Mouse (Mus musculus): ENCODE measurements at regions not wholly inside any gene's neighbourhood (a gene's known extent, or its start where the extent isn't known, plus 50 kb on each side); places are given as distances from the start of the nearest gene placed in this dataset.

DNA sequence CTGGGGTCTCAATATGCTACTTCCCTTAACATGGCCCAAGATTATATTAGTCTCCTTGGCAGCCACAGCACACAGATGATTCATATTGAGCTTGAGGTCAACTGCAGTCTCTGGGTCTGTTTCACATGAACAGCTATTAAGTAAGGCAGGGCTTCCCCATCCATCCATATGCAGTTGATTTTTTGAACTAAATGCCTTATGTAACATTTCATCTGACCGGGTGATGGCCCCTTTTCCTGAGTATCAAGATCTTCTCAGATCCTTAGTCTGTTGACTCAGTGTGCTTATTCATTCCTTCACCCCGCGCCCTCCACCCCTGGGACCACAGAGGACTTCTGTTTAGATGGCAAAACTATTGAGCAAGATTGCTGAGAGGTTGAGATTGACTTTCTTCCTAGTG lies 202.7 kb downstream of the Cyp26b1 start:
- no peak for DNase-seq (ENCODE audit: low read depth, low spot score)

DNA sequence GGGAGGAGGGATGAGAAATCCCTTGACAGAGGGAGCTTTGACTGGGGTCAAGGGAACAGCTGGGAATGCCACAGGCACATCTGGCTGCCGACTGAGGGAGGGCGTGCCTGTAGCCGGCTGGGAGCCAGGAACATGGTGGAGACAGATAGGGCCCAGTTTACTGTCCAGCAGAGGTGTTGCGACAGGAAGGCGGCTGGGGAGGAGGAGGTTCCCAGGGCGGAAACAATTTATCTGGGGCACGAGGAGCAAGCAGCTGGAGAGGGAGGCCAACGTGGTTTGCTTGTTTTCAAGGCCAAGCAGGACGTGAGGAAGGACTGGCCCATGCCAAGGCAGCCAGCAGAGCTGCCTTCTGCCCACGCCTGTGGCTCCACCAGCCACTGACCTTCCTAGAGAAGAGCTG lies 208.0 kb downstream of the Cyp26b1 start:
- DNase-seq (ENCODE audit: low read depth, low spot score) = no peak

DNA sequence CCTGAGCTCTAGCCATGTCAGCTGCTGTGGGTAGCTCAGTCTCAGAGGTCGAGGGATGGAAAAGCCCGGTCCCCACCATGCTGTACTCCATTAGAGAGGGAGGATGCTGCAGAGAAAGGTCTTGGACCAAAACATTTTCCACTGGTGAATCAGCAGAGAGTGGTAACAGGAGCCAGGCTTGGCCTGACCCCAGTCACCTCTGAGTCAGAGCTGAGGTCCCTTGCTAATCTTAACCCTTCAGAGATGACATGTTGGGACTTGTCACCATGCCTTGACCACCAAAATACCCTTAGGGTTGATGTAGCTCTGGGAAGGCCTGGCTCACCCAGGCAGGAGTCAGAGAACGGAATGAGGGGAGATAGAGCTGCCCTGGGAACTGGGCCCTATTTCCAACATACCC lies 210.0 kb downstream of the Cyp26b1 start:
- no peak for DNase-seq (ENCODE audit: low read depth, low spot score)

DNA sequence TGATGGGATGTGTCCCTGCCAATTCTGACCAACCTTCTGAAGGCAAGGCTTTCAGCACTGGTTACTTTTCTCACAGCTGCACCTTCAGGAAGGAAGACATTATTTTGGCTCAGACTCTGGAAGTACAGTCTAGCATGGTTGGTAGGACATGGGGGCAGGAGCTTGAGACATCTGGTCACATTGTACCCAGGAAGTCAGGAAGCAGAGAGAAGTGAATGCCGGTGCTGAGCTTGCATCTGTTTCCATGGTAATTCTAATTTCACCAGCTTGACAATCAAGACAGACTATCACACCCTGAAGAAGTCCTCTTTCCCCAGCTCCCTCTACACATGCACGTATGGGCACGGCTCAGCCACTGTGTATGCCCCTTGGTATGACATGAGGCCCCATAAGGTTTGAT lies 210.6 kb downstream of the Cyp26b1 start:
- no peak for DNase-seq (ENCODE audit: low read depth, low spot score)

DNA sequence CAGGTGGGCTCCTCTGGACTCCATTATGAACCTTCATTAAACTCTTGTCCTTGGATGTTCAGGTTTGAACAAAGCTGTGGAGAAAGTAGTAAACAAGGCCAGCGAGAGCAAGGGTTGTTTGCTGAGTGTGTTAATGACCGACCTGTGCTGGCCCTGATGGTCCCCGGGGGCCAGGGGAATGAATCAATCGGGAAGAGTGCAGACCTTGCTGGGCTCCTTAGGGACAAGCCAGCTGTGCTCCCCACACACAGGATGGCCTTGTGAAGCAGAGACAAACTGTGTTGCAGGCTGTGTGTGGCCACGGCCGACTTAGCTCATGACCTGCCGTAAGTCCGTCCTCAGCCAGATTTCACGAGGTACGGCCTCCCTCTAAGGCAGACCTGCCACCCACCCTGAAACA lies 212.1 kb downstream of the Cyp26b1 start:
- no peak for DNase-seq (ENCODE audit: low read depth, low spot score)

DNA sequence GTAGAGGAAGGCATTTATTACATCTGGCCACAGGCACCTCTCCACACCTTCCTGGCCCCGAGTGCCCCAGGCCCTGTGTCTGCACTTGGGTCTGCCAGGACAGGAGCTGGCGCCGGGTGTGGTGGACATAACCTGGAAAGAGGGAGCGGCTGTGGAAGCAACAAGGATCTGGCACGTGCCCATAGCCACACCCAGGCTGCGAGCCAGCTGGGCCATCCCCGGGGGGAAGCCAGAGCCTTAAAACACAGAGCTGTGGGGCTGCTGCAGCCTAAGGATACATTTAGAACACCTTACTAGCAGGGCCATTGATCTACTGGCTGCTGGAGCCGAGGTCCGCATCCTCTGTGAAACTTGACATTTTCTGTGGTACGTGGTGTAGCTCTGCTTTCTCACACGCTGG lies 217.0 kb downstream of the Cyp26b1 start:
- no peak for DNase-seq (ENCODE audit: low read depth, low spot score)

DNA sequence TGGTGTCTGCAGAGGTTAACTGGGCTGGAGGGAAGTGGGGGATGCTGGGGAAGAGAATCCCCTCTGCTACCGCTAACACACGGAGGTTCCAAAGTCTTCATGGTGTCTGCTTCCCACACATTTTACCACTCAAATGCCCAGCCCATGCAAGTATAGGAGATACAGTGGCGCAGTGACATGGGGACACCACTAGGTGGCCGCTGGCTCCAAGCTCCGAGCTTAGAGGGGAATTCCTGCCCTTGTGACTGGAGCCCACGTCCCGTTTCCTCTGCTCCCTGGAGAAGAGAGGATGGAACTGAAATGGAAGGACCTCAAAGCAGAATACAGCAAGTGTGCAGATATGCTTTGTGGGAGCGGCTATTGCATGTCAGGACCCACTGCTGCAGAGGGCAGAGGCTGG lies 218.2 kb downstream of the Cyp26b1 start:
- no peak for DNase-seq (ENCODE audit: low read depth, low spot score)

DNA sequence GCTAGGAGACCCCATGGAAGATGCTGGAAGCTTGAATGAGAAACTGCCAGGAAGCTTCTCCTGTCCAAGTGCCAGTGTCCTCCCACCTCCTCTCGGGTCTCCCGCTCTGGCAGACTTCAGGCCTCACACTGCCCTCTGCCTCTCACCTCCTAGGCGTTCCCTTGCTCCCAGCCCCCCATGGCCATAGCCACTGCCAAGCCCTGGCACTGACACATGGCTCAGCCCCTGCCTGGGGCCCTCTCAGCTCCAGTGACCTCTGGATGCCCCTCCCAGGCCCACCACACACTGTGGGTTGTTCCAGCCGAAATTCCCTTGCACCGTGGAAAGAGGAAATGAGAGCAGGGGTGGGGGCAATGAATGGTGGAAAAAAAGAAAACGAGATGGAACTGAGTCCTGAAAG lies 227.3 kb downstream of the Cyp26b1 start:
- no peak for DNase-seq (ENCODE audit: low read depth, low spot score)

DNA sequence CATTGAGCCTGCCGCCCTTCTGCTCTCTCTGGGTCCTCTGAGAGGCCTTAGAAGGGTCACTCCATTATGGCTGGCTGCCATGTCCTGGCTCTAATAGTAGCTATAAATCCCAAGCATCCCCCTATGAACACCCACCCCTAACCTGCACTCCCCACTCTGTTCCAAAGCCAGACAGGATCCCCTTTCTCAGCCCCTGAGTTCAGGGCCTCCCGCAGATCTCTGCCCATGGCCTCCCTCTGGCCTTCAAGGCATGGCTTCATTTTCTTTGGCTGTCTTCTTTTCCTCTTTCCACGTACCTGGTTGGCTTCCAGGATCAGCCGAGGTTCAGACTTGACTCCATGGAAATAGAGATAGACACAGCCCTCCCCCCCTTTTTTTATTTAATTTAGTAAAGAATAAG lies 227.8 kb downstream of the Cyp26b1 start:
- no peak for DNase-seq (ENCODE audit: low read depth, low spot score)

DNA sequence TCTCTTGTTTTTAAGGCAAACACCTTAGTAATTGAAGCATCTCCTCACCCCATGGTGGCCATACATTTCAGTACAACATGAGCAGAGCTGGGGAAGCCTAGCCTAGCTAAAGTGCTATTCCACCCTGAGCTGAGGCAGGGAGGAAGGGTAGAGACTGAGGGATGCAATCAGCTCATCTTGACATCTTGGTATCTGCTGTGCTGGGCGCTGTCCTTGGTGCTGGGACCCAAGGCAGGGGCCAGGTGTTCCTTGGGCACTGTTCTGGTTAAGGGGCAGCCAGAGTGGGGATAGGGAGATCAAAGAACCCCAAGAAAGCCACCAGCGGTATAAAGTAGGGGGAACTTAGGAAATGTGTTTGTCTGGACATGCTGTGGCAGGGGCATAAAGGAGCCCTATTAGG lies 228.7 kb downstream of the Cyp26b1 start:
- no peak for DNase-seq (ENCODE audit: low read depth, low spot score)

DNA sequence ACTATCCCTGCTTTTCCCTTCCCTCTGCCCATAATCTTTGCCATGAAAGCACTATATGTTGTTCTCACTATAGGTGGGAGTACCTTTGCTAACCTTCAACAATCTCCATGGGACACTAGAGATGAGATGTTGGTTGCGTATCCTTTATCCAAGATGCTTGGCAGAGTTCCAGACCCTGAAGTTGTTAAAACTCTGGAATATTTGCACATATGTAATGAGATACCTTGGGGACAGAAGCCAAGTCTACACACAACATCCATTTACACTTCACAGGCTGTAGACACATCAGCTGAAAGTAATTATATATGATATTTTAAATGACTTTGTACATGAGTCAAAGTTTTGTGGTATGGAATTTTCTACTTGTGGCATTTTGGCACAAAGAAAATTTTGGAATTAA lies 231.4 kb downstream of the Cyp26b1 start:
- no peak for DNase-seq (ENCODE audit: low read depth, low spot score)

DNA sequence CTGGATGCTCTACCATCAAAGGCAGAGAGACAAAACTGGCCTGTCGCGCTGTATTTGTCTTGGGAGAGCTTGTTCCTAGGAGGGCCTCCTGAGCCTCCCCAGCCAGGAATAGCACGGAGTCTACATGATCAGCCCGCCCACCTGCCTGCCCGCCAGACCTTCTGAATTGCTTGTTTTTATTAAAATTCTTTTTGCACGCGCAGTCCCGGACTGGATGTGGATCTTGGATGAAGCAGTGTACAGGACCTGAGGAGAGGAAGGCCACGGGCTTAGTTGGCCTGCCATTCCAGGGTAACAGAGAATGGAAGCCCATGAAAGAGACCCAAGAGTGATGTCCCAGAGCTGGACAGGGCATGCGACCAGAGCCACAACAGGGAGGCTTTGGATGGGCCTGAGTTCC lies 235.8 kb downstream of the Cyp26b1 start:
- no peak for DNase-seq (ENCODE audit: low read depth, low spot score)

DNA sequence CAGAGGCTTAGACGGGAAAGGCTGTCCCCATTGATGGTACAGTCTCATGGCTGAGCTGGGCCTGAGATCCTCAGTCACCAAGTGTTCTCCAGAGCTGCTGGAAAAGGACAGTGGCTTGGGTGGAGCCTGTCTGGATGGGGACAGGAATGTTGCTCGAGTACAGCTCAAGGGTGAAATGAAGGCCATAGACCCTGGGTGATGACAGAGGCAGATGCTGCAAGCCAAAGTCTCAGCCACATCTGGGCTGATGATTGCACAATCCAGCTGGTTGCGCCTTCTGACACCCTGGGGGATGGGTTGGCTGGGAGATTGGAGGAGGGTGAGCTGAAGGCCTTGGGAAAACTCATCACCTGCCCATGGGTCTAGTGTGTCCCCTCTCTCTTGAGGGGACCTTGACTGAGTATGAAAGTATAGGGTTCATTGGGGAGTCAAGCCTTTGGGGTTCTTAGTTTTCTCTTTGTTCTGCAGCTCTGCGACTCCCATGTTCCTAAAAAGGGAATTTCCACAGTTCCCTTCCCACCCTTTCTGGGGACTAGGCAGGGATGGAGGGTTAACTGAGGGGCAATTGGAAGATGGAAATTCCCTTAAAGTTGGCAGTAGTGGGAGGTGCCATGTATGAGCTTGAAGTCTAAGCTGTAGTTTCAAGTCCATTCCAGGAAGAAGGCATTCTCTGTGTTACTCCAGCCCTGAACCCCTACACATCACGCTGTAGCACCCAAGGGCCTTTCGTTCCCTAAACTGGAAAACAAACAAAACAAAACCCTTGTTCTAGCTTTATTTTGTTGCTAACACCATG lies 240.1 kb downstream of the Cyp26b1 start:
- DNase-seq (ENCODE audit: low read depth, low spot score) = no peak

DNA sequence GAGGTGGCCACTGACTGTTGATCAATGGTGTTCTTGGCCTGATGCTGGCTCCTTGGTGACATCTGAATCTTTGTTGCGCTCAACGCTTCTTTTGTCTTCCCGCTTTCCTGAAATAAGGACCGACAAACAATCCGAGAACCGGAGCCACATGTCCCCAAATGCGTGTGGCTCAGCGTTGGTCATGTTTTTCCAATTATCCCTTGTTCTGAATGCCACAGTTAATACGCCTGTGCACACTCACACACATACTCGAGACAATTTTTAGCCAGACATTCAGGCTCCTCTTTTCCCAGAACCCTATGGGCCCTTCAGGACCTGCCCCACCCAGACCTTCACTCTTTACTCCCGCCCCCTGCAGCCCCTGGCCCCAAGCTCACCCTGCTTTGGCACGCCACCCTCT lies 248.8 kb downstream of the Cyp26b1 start:
- no peak for DNase-seq (ENCODE audit: low read depth, low spot score)

DNA sequence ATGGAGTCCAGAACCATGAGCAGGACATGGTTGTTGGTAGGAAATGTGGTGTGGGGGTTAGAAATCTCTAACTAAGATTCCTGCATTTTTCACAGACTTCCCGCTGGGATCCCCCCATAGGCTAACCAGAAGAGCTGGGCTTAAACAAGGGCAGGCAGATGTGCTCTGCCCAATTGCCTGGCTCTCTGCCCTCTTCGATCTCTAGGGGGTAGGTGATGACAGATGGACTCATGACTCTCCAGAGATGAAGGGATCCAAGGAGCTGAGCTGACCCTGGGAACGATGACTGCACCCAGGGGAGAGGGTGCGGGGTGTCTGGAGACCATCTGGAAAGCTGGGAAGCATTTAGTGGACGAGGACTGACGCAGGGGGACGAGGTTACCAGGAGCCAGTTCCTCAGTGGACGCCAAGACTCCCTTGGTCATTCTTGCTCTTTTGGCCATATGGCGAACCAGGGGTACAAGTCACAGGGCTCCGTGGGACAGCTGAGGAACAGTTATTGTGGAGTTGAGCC lies 260.0 kb downstream of the Cyp26b1 start:
- DNase-seq (ENCODE audit: low read depth, low spot score) = no peak

DNA sequence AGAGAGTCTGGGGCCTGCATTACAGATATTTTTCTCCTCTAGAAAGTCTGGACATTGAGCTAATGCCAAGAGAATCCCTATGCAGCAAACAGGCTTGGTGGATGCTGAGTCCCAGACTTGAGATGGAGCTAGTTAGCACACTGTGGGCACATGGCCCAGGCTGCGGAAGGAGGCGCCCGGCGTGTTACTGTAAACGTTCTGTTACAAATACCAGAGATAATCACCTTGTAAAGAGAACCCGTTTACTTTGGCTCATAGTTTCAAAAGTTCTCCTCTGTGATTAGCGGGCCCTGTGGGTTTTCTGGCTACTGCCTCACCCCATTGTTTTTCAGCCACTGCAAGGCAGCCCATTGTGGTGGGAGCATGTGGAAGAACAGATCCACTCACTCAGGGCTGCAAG lies 264.6 kb downstream of the Cyp26b1 start:
- DNase-seq (ENCODE audit: low read depth, low spot score) = no peak

DNA sequence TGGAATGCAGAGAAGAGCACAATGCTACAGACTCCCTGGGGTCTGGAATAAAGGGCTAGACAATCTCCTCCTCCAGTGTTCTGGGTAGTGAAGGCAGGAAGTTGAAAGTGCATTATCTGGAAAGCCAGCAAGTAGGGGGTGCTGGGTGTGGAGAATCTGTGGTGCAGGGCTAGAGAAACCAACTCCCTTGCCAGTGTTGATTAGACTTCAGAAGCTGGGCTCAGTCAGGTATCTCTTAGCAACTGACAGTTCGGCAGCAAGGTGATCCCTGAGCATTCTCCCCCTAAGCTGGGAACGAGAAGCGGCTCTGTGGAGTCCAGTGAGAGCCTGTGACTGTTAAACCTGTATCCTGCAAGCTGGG lies 265.7 kb downstream of the Cyp26b1 start:
- DNase-seq (ENCODE audit: low read depth, low spot score) = no peak

DNA sequence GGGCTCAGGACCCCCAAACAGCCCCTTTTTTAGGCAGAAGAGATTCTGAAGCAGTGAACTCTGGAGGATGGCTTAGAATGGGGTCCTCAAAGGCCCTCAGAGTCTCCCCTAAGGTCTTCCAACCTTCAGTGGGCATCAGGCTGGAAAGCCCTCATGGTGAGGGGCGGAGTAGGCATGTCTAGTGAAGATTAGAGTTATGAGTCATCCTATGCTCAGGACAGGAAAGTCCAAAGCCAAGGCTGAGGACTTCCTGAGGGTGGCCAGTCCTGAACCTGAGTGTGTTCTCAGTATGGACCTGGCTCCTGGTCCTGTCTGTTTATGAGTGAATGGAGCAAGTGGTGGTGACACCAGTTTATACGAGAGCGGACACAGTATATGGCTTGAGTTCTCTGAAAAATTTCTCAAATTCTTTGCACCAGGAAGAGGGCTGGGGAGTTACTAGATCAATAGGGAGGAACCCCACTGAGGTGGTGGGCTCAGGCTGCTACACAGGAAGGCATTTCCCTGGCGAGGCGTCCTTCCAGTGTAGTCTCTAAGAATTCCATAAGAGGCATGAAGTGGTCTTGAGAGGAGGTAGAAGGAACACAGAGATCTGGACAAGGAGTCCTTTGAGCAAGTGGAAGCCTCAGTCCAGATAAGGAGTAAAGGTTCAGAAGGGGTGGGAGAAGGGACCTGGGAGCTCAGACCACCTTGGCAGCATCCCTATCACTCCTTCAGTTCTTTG lies 266.2 kb downstream of the Cyp26b1 start:
- no peak for DNase-seq (ENCODE audit: low read depth, low spot score)

DNA sequence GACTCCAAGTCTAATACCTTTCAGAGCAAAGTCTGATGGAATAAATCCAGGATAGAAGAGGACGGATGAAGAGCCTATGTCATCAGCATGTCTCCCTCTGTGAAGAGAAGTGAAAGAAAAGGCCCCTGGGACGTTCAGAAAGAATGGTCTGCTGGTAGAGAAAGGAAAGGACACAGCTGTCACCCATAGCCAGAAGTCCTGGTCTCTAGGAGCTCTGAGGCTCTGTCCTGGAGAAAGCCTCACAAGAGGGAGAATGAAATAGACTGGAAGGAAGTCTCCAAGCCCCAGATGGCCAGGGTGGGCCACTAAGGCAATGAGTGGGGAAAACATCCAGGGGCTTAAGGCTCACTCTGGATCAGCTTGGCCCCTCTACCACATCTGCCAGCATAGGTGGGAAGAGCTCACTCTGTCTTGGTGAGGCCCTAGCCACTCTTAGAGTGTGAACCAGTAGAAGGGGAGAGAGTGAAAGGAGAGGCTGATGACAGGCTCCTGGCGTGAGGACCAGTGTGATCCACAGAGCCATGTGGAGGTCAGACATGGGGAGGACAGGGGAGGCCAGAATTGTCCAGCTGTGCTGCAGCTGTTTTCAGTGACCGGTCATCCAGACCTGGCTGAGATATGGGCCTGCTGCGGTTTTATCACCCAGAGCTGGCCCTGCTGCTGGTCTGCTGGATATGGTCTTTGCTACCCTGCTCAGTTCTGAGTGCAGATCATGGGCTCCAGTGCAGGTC lies 268.2 kb downstream of the Cyp26b1 start:
- DNase-seq (ENCODE audit: low read depth, low spot score) = no peak

DNA sequence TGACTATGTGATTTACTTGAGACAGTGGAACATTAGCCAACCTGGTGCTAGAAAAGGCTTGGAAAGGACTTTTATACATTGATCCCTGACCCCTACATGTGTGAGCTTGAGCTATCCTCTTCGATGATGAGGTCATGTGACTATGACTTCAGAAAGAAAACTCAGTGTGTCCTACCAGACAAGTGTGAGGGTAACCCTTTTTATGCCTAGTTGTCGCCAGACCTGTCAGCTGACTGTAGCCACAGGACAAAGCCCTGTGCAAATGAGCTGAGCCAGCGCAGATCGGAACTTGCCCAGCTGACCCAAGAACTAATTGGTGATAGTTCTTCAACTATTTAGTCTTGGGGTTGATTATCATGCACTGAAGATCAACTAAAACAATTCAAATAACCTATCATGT lies 269.5 kb downstream of the Cyp26b1 start:
- DNase-seq (ENCODE audit: low read depth, low spot score) = no peak

DNA sequence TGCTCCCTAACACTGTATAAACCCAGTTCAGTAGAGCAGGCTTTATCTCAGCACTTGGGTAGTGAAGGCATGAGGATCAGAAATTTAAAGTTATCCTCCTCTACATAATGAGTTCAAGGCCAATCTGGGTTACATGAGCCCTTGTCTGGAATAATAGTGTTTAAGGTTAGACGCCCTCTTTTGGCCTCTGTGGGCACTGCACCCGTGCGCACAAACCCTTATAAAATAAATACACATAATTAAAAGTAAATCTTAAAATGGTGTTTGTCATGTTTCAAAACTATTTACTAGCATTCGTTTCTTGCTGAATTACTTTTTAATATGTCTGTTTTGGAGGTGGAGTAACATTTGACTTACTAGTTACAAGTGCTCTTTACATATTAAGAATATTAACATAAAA lies 271.2 kb downstream of the Cyp26b1 start:
- DNase-seq (ENCODE audit: low read depth, low spot score) = no peak

DNA sequence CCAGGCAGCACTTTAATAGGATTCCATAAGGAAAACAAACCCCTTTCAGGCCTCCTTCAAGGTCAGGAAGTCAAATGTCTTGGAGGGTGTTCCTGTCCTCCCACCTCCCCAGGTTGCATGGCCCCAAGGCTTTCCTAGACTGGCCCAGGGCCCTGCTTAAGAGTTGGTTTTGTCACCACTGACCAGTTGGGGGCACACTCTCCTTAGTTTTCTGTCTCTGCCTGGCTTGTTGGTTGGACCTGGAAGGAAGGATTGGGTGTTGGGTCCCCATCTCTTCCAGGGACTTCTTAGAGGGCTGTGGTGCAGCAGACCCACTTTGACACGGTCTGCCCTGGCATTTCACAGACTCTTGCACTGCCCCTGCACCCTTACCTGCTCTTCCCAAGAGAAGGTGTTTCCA lies 273.1 kb downstream of the Cyp26b1 start:
- DNase-seq (ENCODE audit: low read depth, low spot score) = no peak

DNA sequence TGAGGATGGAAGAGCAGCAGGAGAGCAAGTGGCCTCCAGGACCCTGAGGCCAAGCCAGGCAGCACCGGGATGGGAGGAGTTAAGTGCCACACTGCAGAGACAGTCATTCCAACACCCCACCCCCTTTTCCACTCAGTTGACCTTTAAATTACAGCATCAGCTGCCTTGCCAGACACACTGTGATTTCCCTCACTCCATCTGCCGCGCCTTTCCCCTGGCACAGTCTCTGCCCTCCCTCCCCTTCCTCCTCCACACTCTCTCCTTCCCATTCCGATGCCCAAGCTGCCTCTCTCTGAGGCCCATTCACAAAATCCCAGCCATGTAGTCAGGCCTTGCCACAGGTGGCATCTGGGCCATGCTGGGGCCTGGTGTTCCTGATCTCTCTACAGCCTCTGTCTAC lies 274.9 kb downstream of the Cyp26b1 start:
- no peak for DNase-seq (ENCODE audit: low read depth, low spot score)
